Mouse (Mus musculus): Measurements from ENCODE around the gene Myb.

DNA sequence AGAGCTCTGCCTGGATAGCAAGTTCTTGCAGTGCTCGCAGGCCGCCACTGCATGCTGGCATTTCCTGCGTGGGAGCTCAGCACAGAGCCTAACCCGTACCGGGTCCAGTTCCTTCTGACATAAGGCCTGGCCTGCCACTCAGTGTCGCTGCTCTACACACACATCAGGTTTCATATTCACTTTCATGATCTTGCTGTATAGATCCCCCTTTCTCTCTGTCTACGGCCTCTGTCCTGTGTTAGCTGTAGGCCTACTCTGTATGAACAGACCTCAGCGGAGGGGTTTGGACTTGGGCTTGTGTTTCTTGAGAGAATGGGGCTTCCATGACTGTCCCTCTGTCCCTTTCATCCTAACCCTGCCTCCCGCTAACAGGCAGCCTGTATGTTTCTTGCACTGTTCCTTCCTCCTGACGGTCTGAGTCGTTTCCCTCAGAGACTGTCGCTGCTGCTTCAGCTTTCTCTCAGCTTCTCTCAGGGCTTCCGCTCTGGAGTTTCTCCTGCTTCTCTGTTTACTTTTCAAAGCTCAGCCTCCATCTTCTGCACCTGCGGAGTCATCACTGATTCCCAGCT lies 83.5 kb downstream of the Myb start:
- no peak for TF ChIP-seq ZC3H11A (IDR thresholded peaks at IDR 0.05; ENCODE audit: borderline replicate concordance, low read depth, low read length)
- TF ChIP-seq CHD2 (IDR thresholded peaks at IDR 0.05; ENCODE audit: low read depth, low read length): no peak
- no peak for TF ChIP-seq MAFK (IDR thresholded peaks at IDR 0.05; ENCODE audit: insufficient read depth, low read depth, low read length)
- TF ChIP-seq ZNF384 (IDR thresholded peaks at IDR 0.05; ENCODE audit: low read depth, low read length): no peak
- TF ChIP-seq HCFC1 (IDR thresholded peaks at IDR 0.05; ENCODE audit: borderline replicate concordance, insufficient read depth, low read length): no peak
